Mouse (Mus musculus) layer of hippocampus, adult 2 months (tissue): ENCODE data around the gene Mea1. TPM values are rescaled to one million over a fixed set of nuclear protein-coding genes. Genes with fewer than 3 reads are reported as not detected.

ENCODE experiments used
- DNase-seq, 2 experiments: peaks; one replicate each; pipeline ENCODE4 v3.0.0; 2022; ENCODE audit warnings: low spot score in 2 of 2
- H3K27ac ChIP-seq: fragments of 200-600 bp; 2 replicates; pipeline ENCODE4 v1.8.1; 2022
- H3K4me3 ChIP-seq: fragments of 200-600 bp; 2 replicates; pipeline ENCODE4 v1.8.1; 2022; ENCODE audit warnings: mild to moderate bottlenecking
- CTCF ChIP-seq: fragments of 200-600 bp; conservative IDR thresholded peaks from 2 replicates; pipeline ENCODE4 v1.8.1; 2022; ENCODE audit warnings: antibody characterized with exemption, mild to moderate bottlenecking, moderate library complexity
- long read RNA-seq, 2 experiments: library from polyadenylated mRNA; stranded (forward); transcript quantifications; one replicate each; pipeline ENCODE4 v2.0.0; 2021; ENCODE audit warnings: borderline mapping rate in 2 of 2
- total RNA-seq, 2 experiments: library from RNA; stranded (reverse); gene quantifications; 2 replicates each; pipeline ENCODE4 v1.2.3; 2021

The Mea1 gene
- 100 to 1,000 TPM in 1 of 2 experiments, 10 to 100 TPM in 1; 99.8 to 104 TPM for total RNA-seq
- long read RNA-seq, experiment 1, transcript Mea1-206 (4 exons, 945 nt), result major isoform, 45 of 64 reads
- long read RNA-seq, experiment 1, transcript Mea1-201 (4 exons, 859 nt), result minor isoform, 11 of 64 reads
- long read RNA-seq, experiment 1, partial matches to known transcripts, result 6 of 64 reads
- long read RNA-seq, experiment 1, other reads (novel, unspliced or antisense), result 0 of 64 reads
- long read RNA-seq, experiment 2, transcript Mea1-206 (4 exons, 945 nt), result major isoform, 59 of 72 reads
- long read RNA-seq, experiment 2, partial matches to known transcripts, result 2 of 72 reads
- long read RNA-seq, experiment 2, other reads (novel, unspliced or antisense), result 1 of 72 reads

GRCm38 (mm10) chr17:46678416-46678815 lies at the start of gene Mea1:
Gene Mea1 (plus strand): TSS chr17:46678793.
- TF ChIP-seq CTCF, result no peak

DNA sequence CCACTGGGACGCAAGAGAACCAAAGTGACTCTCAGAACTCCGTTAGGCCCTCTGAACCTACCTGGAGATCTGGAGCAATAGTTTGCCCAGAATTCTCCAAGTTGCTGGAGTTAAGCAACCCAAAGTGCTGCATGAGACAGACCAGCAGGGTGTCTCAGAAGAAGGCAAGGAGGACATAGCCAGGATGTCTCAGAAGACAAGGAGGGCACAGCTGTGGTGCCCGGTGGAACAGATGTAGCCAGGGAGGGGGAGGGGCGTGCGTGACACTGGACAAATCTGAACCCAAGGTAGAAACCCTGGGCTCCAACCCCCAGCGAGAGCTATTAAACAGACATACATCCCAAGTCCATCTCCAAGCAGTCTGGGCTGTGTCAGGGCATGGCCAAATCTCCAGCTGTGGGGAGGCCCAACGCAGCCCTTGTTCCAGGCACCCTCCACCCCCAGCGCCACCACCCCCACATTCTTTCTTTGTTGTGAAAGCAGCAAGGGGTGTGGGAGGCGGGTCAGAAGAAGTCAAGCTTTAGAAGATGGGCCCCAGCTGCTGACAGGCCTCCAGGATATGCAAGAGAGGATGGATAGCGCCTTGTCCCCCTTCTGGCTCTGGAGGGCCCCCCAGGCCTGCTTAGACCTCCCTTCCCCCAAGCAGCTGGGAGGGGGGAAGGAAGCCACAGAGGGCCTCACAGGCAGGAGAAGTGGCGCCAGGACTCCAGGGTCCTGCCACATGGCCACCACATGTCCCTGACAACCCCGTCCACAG lies 48.7 kb upstream of the Mea1 start:
- H3K27ac ChIP-seq, result peak overlapping the region; percentile 51; the same call in 1 of the 2 replicates

More at GRCm38 (mm10) chr17:46678416-46678815, at the start of gene Mea1:
- no peak for DNase-seq
- Histone ChIP-seq H3K27ac (peak within 1 kb of the TSS; percentile 94; the same call in 1 of the 2 replicates), H3K4me3 (peak within 1 kb of the TSS; percentile 78)

GRCm38 (mm10) chr17:46636831-46637523 lies 41.6 kb upstream of the Mea1 start:
- H3K4me3 ChIP-seq, result peak overlapping the region; percentile 20; the same call in 1 of the 2 replicates
- peak overlapping the region; percentile 56 for H3K27ac ChIP-seq
- TF ChIP-seq CTCF, result peak; percentile 83
- DNase-seq, result peak; percentile 68

More for the DNA sequence above, 48.7 kb upstream of the Mea1 start:
- peak overlapping the region; percentile 83 for H3K4me3 ChIP-seq
- no peak for DNase-seq
- TF ChIP-seq CTCF, result no peak

GRCm38 (mm10) chr17:46639929-46640328 lies 38.7 kb upstream of the Mea1 start:
- Histone ChIP-seq H3K27ac (no peak overlapping the region), H3K4me3 (no peak overlapping the region)
- no peak for TF ChIP-seq CTCF
- no peak for DNase-seq

DNA sequence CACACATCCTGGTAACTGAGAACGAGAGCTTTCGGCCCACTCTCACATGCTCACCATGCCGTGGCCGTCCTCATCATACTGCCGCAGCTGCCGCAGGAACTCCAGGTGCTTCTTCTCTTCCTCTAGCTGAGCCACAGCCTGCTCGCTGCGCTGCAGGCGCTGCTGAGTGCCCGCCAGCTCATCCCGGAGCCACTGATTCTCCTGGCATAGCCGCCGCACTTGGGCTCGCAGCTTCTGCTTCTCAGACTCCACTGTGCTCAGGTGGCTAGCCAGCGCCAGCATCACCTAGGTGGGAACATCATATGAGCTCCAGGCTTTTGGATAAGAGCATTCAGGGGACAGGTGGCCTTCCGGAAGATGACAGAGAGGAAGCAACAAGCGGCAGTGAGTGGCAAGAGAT lies 36.5 kb upstream of the Mea1 start:
- Histone ChIP-seq H3K27ac (no peak overlapping the region), H3K4me3 (no peak overlapping the region)
- no peak for TF ChIP-seq CTCF
- DNase-seq, result no peak

DNA sequence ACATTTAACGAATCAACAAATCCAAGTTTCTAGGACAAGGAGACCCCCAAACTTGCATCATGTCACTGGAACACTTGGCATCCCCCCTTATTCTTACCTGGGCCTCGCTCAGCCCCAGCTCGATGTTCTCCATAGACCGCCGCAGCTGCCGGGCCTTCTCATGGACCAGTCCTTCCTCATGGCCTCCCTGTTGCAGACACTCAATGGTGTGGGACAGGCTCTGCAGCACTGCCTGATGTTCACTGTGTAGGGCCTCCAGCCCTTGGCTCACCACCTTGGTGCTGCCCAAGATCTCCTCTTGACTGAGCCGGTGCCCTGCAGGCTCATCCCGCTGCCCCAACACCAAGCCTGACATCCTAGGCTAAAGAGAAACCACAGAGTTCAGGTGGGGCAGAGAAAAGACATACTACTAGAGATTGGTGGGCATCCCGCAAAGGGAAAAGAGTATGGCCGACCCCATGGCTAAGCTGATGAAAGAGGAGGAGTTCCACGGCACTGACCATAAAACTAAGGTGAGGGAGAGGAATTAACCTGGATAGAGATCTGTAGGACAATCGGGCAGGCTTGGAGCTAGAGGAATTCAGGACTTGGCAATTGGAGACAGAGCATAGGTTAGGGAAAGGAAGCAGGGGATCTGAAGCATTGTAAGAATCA lies 34.3 kb upstream of the Mea1 start:
- TF ChIP-seq CTCF, result no peak
- no peak overlapping the region for H3K27ac ChIP-seq
- no peak for DNase-seq
- H3K4me3 ChIP-seq, result no peak overlapping the region; the same call in 1 of the 2 replicates

GRCm38 (mm10) chr17:46644916-46645475 lies 33.6 kb upstream of the Mea1 start:
- DNase-seq, result no peak
- no peak for TF ChIP-seq CTCF
- Histone ChIP-seq H3K4me3 (peak overlapping the region; percentile 77), H3K27ac (peak overlapping the region; percentile 84)

- peak within 1 kb of the TSS; percentile 96 for H3K27ac ChIP-seq
- TF ChIP-seq CTCF, result 0 out of 2 replicates have a peak, but pooled peaks have one; percentile 4
- DNase-seq, result peak; percentile 97 to 99
- peak within 1 kb of the TSS; percentile 77 for H3K4me3 ChIP-seq
Measured at GRCm38 (mm10) chr17:46645561-46646321, 32.9 kb upstream of the Mea1 start, which contains the start of the genes Klc4 and Mrpl2. Gene Klc4 (minus strand): TSS chr17:46646022. Gene Mrpl2 (plus strand): TSS chr17:46646229.

DNA sequence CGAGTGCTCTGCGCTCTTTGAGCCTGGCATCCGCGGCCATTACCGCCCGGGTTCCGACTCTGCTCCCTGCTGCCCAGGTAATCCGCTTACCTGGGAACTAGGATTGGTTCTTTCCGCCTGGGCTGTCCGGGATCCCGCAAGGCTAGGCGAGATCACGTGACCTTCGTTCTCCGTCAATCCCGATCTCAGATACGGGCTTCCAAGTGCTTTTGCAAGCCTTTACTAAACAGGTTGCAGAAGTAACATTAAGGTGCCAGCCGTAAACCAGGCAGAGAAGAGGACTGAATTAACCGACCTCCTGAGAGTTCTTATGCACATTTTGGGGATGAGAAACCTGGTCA lies 32.3 kb upstream of the Mea1 start:
- Histone ChIP-seq H3K27ac (peak overlapping the region; percentile 96), H3K4me3 (peak overlapping the region; percentile 77)
- no peak for DNase-seq
- no peak for TF ChIP-seq CTCF

GRCm38 (mm10) chr17:46647279-46647678 lies 31.3 kb upstream of the Mea1 start:
- H3K4me3 ChIP-seq, result no peak overlapping the region
- no peak overlapping the region for H3K27ac ChIP-seq
- no peak for DNase-seq
- no peak for TF ChIP-seq CTCF

- no peak for TF ChIP-seq CTCF
- DNase-seq, result no peak
- Histone ChIP-seq H3K4me3 (no peak overlapping the region), H3K27ac (no peak overlapping the region)
Measured at GRCm38 (mm10) chr17:46648436-46648835, 30.2 kb upstream of the Mea1 start.
